Mouse (Mus musculus): ENCODE data around the gene Mc1r.
"Not testable (repeated sequence)": the region's sequence is repeated elsewhere in the genome, so short reads cannot be mapped to it uniquely, and the experiment has no call there.

Gene Mc1r

DNA sequence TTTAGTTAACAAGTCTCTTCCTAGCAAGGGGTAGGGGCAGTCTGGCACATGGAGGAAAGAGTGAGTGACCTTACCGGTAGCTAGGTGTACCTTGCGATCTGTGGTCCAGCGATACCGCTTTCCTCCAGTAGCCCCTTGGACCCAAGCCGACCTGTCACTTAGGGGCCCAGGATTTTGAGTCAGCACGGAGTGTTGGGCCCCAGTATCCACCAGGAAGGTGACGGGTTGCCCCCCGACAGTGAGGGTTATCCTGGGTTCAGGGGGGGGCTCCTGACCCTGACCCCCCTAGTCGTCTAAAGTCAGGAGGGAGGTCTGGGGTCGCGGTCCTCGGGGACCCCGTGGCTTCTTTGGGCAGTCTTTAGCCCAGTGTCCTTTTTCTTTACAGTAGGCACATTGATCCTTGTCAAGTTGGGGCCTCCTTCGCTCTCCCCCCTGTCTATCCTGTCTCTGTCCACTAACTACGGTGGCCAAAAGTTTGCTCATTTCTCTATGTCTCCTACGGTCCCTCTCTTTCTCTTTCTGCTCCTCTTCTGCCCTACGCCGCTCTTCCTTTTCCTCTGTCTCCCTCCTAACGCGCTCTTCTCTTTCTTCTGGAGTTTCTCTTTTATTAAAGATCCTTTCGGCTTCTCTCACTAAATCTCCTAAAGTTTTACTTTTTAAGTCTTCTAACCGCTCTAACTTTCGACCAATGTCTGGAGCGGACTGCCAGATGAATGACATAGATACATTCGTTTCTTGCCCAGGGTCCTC lies 24.9 kb downstream of the Mc1r start:
- DNase-seq = no peak

GRCm38 (mm10) chr8:123432381-123432780 lies 25.5 kb downstream of the Mc1r start:
- no peak for DNase-seq

DNA sequence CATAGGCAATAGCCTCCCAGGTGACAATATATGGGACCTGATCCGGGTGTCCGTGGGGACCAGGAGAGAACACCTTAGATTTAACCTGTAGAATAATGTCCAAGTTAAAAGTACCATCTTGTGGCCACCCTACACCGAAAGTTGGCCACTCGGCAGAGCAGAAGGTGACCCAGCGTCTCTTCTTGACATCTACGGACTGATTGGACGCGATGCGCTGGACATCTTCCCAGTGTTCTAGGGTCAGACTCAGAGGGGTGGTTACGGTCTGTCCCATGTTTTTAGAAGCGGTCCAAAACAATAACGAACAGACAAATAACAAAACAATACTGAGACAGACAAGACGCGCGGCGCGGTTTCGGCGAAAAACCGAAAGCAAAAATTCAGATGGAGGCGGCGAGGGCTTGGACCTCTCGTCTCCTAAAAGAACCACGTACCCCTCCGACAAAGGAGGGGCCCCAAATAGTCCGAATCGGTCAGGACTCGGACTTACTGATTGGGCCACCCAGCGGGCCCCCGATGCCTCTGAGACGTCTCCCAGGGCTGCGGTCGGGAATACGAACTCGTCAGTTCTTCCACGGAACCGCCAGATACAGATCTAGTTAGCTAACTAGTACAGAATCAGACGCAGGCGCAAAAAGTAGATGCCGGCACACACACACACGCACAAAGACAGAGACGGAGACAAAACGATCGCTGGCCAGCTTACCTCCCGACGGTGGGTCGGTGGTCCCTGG lies 26.5 kb downstream of the Mc1r start:
- not testable (repeated sequence) for DNase-seq

- no peak for DNase-seq
Observed at GRCm38 (mm10) chr8:123441788-123442187, 34.9 kb downstream of the Mc1r start.

- DNase-seq = no peak
Observed at GRCm38 (mm10) chr8:123442351-123442750, 35.4 kb downstream of the Mc1r start.

DNA sequence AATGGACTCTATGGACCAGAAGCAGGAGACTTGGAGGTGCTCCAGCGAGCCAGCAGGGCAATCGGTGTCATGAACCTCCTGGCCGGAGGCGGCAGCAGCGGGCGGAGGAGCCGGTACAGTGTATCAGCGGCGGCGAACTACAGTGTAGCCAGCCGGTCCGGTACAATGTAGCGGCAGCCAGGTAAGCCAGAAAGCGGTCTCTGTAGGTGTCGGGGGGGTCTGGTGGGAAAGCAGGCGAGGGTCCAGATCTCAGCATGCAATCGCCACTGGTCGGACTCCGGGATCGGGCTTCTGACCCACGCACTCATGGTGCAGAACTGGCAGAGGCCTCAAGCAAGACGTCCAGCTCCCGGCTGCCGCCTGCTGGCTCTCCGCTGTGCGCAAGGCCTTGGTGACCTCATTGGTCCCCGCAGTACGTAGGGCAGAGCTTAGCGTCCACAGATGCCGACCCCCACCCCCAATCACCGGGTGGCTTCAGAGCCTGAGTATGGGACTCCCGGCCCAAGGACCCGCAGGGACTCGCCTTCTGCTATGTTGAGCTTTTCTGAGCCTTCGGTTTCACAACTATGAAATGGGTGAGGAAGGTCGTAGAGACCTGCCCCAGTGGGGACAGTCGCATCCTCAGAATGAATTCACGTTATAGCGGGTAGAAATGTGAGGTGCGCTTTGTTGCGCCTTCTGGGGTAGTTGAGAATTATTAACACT lies 36.1 kb downstream of the Mc1r start:
- DNase-seq = peak; percentile 94

- DNase-seq = no peak
Observed at GRCm38 (mm10) chr8:123443576-123443921, 36.6 kb downstream of the Mc1r start.

DNA sequence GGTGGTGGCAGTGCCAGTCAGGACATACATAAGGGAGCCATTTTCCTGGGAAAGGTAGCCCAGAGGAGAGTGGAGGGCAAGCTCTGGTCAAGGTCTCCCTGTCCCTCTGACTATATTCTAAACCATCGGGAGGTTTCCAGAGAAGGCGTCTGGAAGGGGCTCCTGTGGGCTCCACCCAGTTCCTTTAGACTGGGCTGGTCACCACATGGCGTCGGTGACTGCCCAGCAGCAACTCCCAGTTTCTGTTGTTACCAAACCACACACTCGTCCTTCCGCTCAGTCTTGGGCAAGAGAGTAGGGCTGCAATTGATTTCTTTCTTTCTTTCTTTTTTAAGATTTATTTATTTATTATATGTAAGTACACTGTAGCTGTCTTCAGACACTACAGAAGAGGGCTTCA lies 37.2 kb downstream of the Mc1r start:
- no peak for DNase-seq

GRCm38 (mm10) chr8:123445981-123446380 lies 39.1 kb downstream of the Mc1r start:
- no peak for DNase-seq

GRCm38 (mm10) chr8:123446799-123447198 lies 39.9 kb downstream of the Mc1r start:
- no peak for DNase-seq

GRCm38 (mm10) chr8:123450783-123451182 lies 43.9 kb downstream of the Mc1r start:
- DNase-seq = no peak

- DNase-seq = not testable (repeated sequence)
Observed at GRCm38 (mm10) chr8:123451747-123452146, 44.8 kb downstream of the Mc1r start.

DNA sequence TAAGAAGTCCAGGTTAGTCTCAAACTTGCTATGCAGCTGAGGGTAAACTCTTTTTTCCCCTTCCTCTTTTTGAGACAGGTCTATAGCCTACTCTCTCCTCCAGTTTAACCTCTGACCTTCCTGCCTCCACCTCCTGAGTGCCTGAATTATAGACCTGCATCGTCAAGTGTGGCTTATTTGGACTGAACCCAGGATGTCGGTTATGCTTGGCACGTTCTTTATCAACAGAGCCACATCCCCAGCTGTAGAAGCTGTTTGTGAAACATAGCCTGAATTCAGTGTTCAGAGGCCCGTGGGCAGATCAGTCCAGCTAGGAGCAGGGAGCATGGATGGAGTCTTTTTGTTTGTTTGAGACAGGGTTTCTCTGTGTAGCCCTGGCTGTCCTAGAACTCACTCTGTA lies 45.2 kb downstream of the Mc1r start:
- no peak for DNase-seq

GRCm38 (mm10) chr8:123453291-123453690 lies 46.4 kb downstream of the Mc1r start:
- DNase-seq = no peak

GRCm38 (mm10) chr8:123453951-123454350 lies 47.0 kb downstream of the Mc1r start:
- DNase-seq = no peak

GRCm38 (mm10) chr8:123454559-123454958 lies 47.7 kb downstream of the Mc1r start:
- no peak for DNase-seq

Data from thymus, postnatal 14 days (tissue).